Mouse (Mus musculus): ENCODE results near the gene Gm30191. TPM values are rescaled to one million over a fixed set of nuclear protein-coding genes. Genes with fewer than 3 reads are reported as not detected.

Gm30191 gene
- polyA plus RNA-seq, 1 experiment from 2014 or later = not detected

Other genes starting within 250 kb of the Gm30191 start
- gene Dhdds, start 246.0 kb upstream of the Gm30191 start, polyA plus RNA-seq (2015; fragmentation: Nextera tagmentation; extraction: Ambion mirVana) = 17.1 and 17.5 TPM in 2 replicates
- gene Lin28a, start 228.1 kb upstream of the Gm30191 start, polyA plus RNA-seq (2015; fragmentation: Nextera tagmentation; extraction: Ambion mirVana) = 0.91 and 1.5 TPM in 2 replicates
- not detected in 2 replicates for gene Zfp683, start 193.1 kb upstream of the Gm30191 start, polyA plus RNA-seq (2015; fragmentation: Nextera tagmentation; extraction: Ambion mirVana)
- 0.59 TPM in 1 of 2 replicates, not detected in the other for gene Crybg2, start 186.1 kb upstream of the Gm30191 start, polyA plus RNA-seq (2015; fragmentation: Nextera tagmentation; extraction: Ambion mirVana)
- 47.4 and 51.5 TPM in 2 replicates for gene Cd52, start 151.9 kb upstream of the Gm30191 start, polyA plus RNA-seq (2015; fragmentation: Nextera tagmentation; extraction: Ambion mirVana)
- 1.8 and 2.1 TPM in 2 replicates for gene Ubxn11, start 144.4 kb upstream of the Gm30191 start, polyA plus RNA-seq (2015; fragmentation: Nextera tagmentation; extraction: Ambion mirVana)
- 151 and 166 TPM in 2 replicates for gene Sh3bgrl3, start 118.1 kb upstream of the Gm30191 start, polyA plus RNA-seq (2015; fragmentation: Nextera tagmentation; extraction: Ambion mirVana)
- 37.0 and 37.6 TPM in 2 replicates for gene Cep85, start 59.8 kb upstream of the Gm30191 start, polyA plus RNA-seq (2015; fragmentation: Nextera tagmentation; extraction: Ambion mirVana)
- not detected in 2 replicates for gene Gm7534, start 43.9 kb upstream of the Gm30191 start, polyA plus RNA-seq (2015; fragmentation: Nextera tagmentation; extraction: Ambion mirVana)
- not detected in 2 replicates for gene Catsper4, start 19.6 kb upstream of the Gm30191 start, polyA plus RNA-seq (2015; fragmentation: Nextera tagmentation; extraction: Ambion mirVana)
- 0.10 TPM in 2 replicates for gene Cnksr1, start 8.5 kb upstream of the Gm30191 start, polyA plus RNA-seq (2015; fragmentation: Nextera tagmentation; extraction: Ambion mirVana)
- gene E130218I03Rik, start 3.3 kb upstream of the Gm30191 start, polyA plus RNA-seq (2015; fragmentation: Nextera tagmentation; extraction: Ambion mirVana) = 0.16 TPM in 1 of 2 replicates, not detected in the other
- 5.4 and 5.8 TPM in 2 replicates for gene Zfp593, start 1.3 kb upstream of the Gm30191 start, polyA plus RNA-seq (2015; fragmentation: Nextera tagmentation; extraction: Ambion mirVana)
- 0.46 and 1.0 TPM in 2 replicates for gene Grrp1, start 7.2 kb downstream of the Gm30191 start, polyA plus RNA-seq (2015; fragmentation: Nextera tagmentation; extraction: Ambion mirVana)
- 9.8 and 11.9 TPM in 2 replicates for gene Pdik1l, start 41.0 kb downstream of the Gm30191 start, polyA plus RNA-seq (2015; fragmentation: Nextera tagmentation; extraction: Ambion mirVana)
- 0.24 and 0.31 TPM in 2 replicates for gene Trim63, start 68.2 kb downstream of the Gm30191 start, polyA plus RNA-seq (2015; fragmentation: Nextera tagmentation; extraction: Ambion mirVana)
- 0.06 TPM in 1 of 2 replicates, not detected in the other for gene Slc30a2, start 96.2 kb downstream of the Gm30191 start, polyA plus RNA-seq (2015; fragmentation: Nextera tagmentation; extraction: Ambion mirVana)
- 0.09 and 0.22 TPM in 2 replicates for gene Extl1, start 136.9 kb downstream of the Gm30191 start, polyA plus RNA-seq (2015; fragmentation: Nextera tagmentation; extraction: Ambion mirVana)
- gene Pafah2, start 149.4 kb downstream of the Gm30191 start, polyA plus RNA-seq (2015; fragmentation: Nextera tagmentation; extraction: Ambion mirVana) = 5.4 and 6.8 TPM in 2 replicates
- 398 and 432 TPM in 2 replicates for gene Stmn1, start 221.4 kb downstream of the Gm30191 start, polyA plus RNA-seq (2015; fragmentation: Nextera tagmentation; extraction: Ambion mirVana)
- gene Paqr7, start 249.8 kb downstream of the Gm30191 start, polyA plus RNA-seq (2015; fragmentation: Nextera tagmentation; extraction: Ambion mirVana) = 7.8 and 8.4 TPM in 2 replicates

Measured in liver, embryonic 15.5 days (tissue).